Mouse (Mus musculus): ENCODE measurements around the gene Krt19.

Gene Krt19

GRCm38 (mm10) chr11:100148615-100149330, at the start of gene Krt19:
Krt19 (minus strand) TSS chr11:100148665.
- no peak for DNase-seq (ENCODE audit: low read depth, low spot score)
- Histone ChIP-seq H3K36me3 (ENCODE audit: control insufficient read depth, insufficient read depth, low read length, poor library complexity, severe bottlenecking) (no peaks in the 10 kb centered on the region), H3K27me3 (ENCODE audit: control insufficient read depth, insufficient read depth, low read length, poor library complexity, severe bottlenecking) (no peaks in the 10 kb centered on the region; the same call in 1 of the 2 replicates)

DNA sequence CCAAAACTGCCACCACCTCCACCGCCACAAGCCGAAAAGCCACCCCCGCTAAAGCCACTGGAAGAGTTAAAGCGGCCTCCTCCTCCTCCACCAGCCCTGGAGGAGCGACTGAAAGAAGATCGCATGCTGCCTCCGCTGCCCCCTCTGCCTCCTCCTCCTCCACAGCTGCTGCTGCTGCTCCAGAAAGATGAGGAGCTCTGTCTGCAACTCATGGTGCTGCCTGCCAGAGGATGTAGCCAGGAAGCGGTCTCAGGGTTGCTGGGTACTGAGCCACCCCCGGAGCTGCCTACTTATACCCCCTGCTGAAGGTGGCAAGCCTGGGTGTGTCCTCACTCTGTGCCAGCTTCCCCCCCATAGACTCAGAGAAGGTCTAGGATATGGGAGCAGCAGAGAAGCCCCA, 44.5 kb upstream of the Krt19 start, which contains the start of gene Krt9:
Krt9 (minus strand) TSS at position 255 of the 400 bp plus-strand sequence.
- no peak for DNase-seq (ENCODE audit: low read depth, low spot score)
- Histone ChIP-seq H3K36me3 (ENCODE audit: control insufficient read depth, insufficient read depth, low read length, poor library complexity, severe bottlenecking) (no peaks in the 10 kb centered on the region), H3K27me3 (ENCODE audit: control insufficient read depth, insufficient read depth, low read length, poor library complexity, severe bottlenecking) (no peaks in the 10 kb centered on the region)

- H3K27me3 ChIP-seq (ENCODE audit: control insufficient read depth, insufficient read depth, low read length, poor library complexity, severe bottlenecking): no peaks in the 10 kb centered on the region
- no peak for DNase-seq (ENCODE audit: low read depth, low spot score)
Observed at GRCm38 (mm10) chr11:100191820-100192219, 43.4 kb upstream of the Krt19 start.

GRCm38 (mm10) chr11:100186736-100187135, 38.3 kb upstream of the Krt19 start:
- no peaks in the 10 kb centered on the region for H3K27me3 ChIP-seq (ENCODE audit: control insufficient read depth, insufficient read depth, low read length, poor library complexity, severe bottlenecking)
- no peak for DNase-seq (ENCODE audit: low read depth, low spot score)
- H3K36me3 ChIP-seq (ENCODE audit: control insufficient read depth, insufficient read depth, low read length, poor library complexity, severe bottlenecking): no peaks in the 10 kb centered on the region

More at GRCm38 (mm10) chr11:100191820-100192219, 43.4 kb upstream of the Krt19 start:
- no peaks in the 10 kb centered on the region for H3K36me3 ChIP-seq (ENCODE audit: control insufficient read depth, insufficient read depth, low read length, poor library complexity, severe bottlenecking)

GRCm38 (mm10) chr11:100181725-100182124, 33.3 kb upstream of the Krt19 start:
- no peak for DNase-seq (ENCODE audit: low read depth, low spot score)
- no peaks in the 10 kb centered on the region for H3K36me3 ChIP-seq (ENCODE audit: control insufficient read depth, insufficient read depth, low read length, poor library complexity, severe bottlenecking)
- H3K27me3 ChIP-seq (ENCODE audit: control insufficient read depth, insufficient read depth, low read length, poor library complexity, severe bottlenecking): no peaks in the 10 kb centered on the region; the same call in 1 of the 2 replicates

DNA sequence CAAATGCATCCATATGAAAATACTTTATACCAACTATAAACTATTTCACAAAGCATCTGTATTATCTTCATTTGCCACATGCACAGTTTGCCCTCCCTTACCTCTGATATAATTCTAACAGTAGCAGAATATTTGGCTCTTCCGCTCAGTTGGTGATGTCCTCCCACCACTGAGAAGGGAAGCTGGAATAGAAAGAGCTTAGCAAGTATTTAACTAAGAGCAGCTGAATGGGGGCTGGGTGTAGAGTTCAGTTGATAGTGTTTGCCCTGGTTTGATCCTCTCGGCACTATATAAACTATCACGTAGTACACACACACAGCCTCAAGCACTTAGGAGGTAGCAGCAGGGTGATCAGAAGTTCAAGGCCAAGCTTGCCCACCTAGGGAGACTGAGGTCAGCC, 30.8 kb upstream of the Krt19 start:
- H3K36me3 ChIP-seq (ENCODE audit: control insufficient read depth, insufficient read depth, low read length, poor library complexity, severe bottlenecking): no peaks in the 10 kb centered on the region
- H3K27me3 ChIP-seq (ENCODE audit: control insufficient read depth, insufficient read depth, low read length, poor library complexity, severe bottlenecking): no peaks in the 10 kb centered on the region; the same call in 1 of the 2 replicates
- DNase-seq (ENCODE audit: low read depth, low spot score): no peak

- no peak for DNase-seq (ENCODE audit: low read depth, low spot score)
- Histone ChIP-seq H3K36me3 (ENCODE audit: control insufficient read depth, insufficient read depth, low read length, poor library complexity, severe bottlenecking) (no peaks in the 10 kb centered on the region), H3K27me3 (ENCODE audit: control insufficient read depth, insufficient read depth, low read length, poor library complexity, severe bottlenecking) (no peaks in the 10 kb centered on the region; the same call in 1 of the 2 replicates)
Observed at GRCm38 (mm10) chr11:100178307-100178706, 29.8 kb upstream of the Krt19 start.

- Histone ChIP-seq H3K36me3 (ENCODE audit: control insufficient read depth, insufficient read depth, low read length, poor library complexity, severe bottlenecking) (no peaks in the 10 kb centered on the region), H3K27me3 (ENCODE audit: control insufficient read depth, insufficient read depth, low read length, poor library complexity, severe bottlenecking) (no peaks in the 10 kb centered on the region; the same call in 1 of the 2 replicates)
- DNase-seq (ENCODE audit: low read depth, low spot score): no peak
Observed at GRCm38 (mm10) chr11:100176791-100177190, 28.3 kb upstream of the Krt19 start.

DNA sequence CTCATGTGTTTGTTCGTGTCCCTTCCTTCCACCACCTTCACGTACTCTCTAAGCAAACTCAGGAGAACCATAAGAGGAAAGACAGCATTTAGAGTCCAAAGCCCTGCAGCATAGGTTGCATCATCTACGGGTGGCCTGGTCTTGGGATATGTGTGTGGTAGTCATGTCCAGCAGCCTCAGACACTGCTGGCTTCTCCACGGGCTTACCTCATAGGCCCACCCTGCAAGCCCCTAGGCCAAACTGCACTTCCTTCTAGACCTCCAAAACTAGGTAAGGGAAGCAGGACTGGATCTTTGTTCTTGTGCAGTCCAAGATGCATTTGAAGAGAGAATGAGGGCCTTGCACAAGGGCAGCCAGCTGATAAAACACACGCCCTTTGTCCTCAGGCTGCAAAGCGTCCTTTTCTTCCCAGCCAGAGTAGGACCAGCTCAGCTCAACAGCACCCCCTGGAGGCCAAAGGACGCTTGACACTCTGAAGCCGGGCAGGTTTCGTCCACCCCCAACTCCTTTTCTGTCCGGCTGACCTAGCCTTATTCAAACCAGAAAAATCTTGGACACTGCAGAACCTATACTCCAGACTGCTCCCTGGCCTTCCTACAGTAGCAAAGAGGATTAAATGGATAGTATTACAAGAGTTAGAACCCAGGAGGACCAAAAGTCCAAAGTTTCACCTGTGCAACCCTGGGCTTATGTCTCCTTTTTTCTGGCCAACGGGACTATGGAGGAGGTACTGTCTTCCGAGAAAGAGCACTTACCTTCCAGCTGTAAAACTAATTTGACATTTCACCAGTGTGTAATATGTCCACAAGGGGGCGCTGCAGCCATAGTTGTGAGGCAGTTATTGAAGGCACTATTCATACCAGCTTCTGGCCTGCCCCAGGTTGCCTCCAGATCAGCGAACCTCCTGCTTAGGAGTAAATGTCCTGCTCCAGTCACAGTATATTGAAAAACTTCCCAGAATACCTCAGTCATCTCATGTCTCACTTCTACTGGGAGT, 20.6 kb upstream of the Krt19 start:
- Histone ChIP-seq H3K36me3 (ENCODE audit: control insufficient read depth, insufficient read depth, low read length, poor library complexity, severe bottlenecking) (no peaks in the 10 kb centered on the region), H3K27me3 (ENCODE audit: control insufficient read depth, insufficient read depth, low read length, poor library complexity, severe bottlenecking) (no peaks in the 10 kb centered on the region)
- DNase-seq (ENCODE audit: low read depth, low spot score): peak; percentile 39

DNA sequence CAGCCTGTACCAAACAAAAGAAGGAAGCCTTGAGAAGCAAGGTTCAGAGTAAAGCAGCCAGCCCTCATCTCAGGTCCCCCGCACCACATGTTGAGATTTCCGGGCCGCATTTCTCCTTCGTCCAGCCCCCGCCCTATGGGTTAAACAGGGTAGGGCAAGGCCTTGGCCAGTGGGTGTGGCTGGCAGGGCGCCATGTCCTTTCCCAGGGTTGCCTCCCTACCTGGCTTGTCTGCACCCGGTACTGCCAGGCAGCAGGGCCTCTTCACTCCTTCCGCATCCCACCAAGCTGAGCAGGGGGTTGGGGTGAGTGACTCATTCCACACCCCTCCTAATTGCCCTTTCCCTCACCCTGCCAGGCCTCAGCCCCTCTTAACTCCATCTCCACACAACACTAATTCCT, 19.6 kb upstream of the Krt19 start:
- no peak for DNase-seq (ENCODE audit: low read depth, low spot score)
- H3K27me3 ChIP-seq (ENCODE audit: control insufficient read depth, insufficient read depth, low read length, poor library complexity, severe bottlenecking): no peaks in the 10 kb centered on the region

DNA sequence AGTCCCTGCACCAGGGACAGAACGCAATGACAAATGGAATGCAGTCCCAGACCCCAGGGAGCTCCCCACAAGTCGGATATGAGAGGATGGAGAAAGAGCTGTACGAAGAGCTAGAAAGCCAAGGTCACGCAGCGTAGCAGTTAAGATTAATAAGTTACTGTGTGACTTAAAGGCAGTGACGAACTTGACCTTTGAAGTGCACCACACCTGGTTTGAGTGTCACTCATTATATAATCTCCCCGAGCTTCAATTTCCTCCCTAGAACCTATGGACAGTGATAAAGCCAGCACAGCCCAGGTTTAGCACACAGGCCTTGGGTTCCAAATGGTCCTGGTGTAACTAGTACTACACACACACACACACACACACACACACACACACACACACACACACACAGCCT, 15.9 kb upstream of the Krt19 start:
- no peak for DNase-seq (ENCODE audit: low read depth, low spot score)
- Histone ChIP-seq H3K36me3 (ENCODE audit: control insufficient read depth, insufficient read depth, low read length, poor library complexity, severe bottlenecking) (no peaks in the 10 kb centered on the region), H3K27me3 (ENCODE audit: control insufficient read depth, insufficient read depth, low read length, poor library complexity, severe bottlenecking) (no peaks in the 10 kb centered on the region)

More for the DNA sequence above, 19.6 kb upstream of the Krt19 start:
- H3K36me3 ChIP-seq (ENCODE audit: control insufficient read depth, insufficient read depth, low read length, poor library complexity, severe bottlenecking): no peaks in the 10 kb centered on the region

DNA sequence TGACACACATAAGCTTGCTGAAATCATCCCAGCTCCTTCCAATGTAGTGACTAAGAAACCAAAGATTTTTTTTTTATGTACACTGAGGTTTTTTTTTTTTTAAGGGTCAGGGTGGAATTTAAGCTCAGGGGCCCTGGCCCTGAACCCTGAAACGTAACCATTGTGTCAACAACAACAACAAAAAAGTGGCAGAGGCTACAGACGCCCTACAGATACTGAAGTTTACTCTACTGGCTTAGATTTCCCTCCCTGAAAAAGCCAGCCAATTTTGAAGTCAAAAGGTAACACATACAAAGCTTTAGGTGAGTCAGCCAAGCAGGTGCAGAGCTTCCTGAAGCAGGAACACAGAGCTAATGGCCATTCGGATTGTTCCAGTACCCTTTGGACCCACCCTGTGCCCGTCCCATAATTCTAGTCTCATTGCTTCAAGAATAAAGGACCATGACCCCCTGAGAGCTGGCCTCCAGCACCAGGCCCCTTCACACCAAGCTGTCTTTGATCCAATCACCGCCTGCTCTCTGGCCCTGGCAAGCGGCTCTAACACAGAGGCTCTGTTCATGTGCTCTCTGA, 9.5 kb upstream of the Krt19 start:
- no peaks in the 10 kb centered on the region for H3K36me3 ChIP-seq (ENCODE audit: control insufficient read depth, insufficient read depth, low read length, poor library complexity, severe bottlenecking)
- DNase-seq (ENCODE audit: low read depth, low spot score): no peak
- H3K27me3 ChIP-seq (ENCODE audit: control insufficient read depth, insufficient read depth, low read length, poor library complexity, severe bottlenecking): no peaks in the 10 kb centered on the region

GRCm38 (mm10) chr11:100157331-100157730, 8.9 kb upstream of the Krt19 start:
- no peak for DNase-seq (ENCODE audit: low read depth, low spot score)
- no peaks in the 10 kb centered on the region for H3K36me3 ChIP-seq (ENCODE audit: control insufficient read depth, insufficient read depth, low read length, poor library complexity, severe bottlenecking)
- no peaks in the 10 kb centered on the region for H3K27me3 ChIP-seq (ENCODE audit: control insufficient read depth, insufficient read depth, low read length, poor library complexity, severe bottlenecking)

DNA sequence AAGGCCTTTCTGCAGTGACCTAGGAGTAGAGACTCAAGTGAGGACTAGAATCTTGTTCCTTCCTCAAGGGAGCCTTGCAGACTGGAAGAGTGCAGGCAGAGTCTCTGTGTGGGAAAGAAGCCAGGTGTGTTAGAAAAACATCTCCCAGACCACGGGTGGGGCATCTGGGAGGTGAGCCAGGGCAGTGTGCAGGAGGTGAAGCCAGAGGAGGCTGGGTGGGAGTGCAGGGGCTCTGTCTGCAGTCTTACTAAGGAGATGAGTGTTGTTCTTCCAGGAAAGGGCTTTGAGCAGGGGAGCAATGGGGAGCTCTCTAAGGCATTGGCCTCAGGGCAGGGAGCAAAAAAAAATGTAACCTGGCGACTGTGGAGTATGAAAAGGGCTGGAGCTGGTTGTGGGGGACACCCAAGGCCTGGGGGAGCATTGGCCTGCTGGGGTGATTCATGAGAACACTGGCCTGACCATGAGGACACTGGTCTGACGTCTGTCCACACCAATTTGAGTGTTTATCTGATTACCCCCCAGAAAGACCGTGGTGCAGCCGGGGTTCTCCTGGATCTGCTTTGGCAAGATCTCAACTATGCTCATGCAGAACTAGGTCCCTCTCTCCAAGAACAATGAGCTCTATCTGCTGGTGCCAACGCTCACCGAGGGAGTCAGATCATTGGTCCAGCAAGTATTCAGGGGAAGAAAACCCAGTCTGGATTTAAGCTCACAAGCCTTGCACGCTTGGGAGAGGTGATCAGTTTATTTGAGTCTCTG, 7.2 kb upstream of the Krt19 start:
- DNase-seq (ENCODE audit: low read depth, low spot score): no peak
- no peaks in the 10 kb centered on the region for H3K27me3 ChIP-seq (ENCODE audit: control insufficient read depth, insufficient read depth, low read length, poor library complexity, severe bottlenecking)
- H3K36me3 ChIP-seq (ENCODE audit: control insufficient read depth, insufficient read depth, low read length, poor library complexity, severe bottlenecking): no peaks in the 10 kb centered on the region

Measured in splenic B cell, adult 2 months (primary cell).